Mouse (Mus musculus) cerebellum, postnatal 14 days (tissue): Measurements from ENCODE around the gene Ifit3.
"Not testable (repeated sequence)": the region's sequence is repeated elsewhere in the genome, so short reads cannot be mapped to it uniquely, and the experiment has no call there.

Experiments
- DNase-seq, 2 experiments: peaks; one replicate each; pipeline ENCODE4 v3.0.0; 2021; ENCODE audit warnings: mixed read lengths in 2 of 2

Ifit3 gene

GRCm38 (mm10) chr19:34593456-34593855 is 10.1 kb downstream of the Ifit3 start:
- no peak for DNase-seq

- not testable (repeated sequence) for DNase-seq
These were observed 11.2 kb downstream of the Ifit3 start for GRCm38 (mm10) chr19:34594523-34594922.

- peak in 1 of 2 experiments; percentile 10 for DNase-seq
These were observed 13.5 kb downstream of the Ifit3 start for GRCm38 (mm10) chr19:34596811-34597210.

- DNase-seq: peak; percentile 76 to 89
These were observed 15.0 kb downstream of the Ifit3 start for GRCm38 (mm10) chr19:34598341-34598740.

- DNase-seq: not testable (repeated sequence)
These were observed 15.9 kb downstream of the Ifit3 start for GRCm38 (mm10) chr19:34599250-34599649.

GRCm38 (mm10) chr19:34601888-34602287 is 18.6 kb downstream of the Ifit3 start, which contains the start of gene Ifit1bl1:
TSS of gene Ifit1bl1 (minus strand) at chr19:34601956.
- DNase-seq: not testable (repeated sequence)

- DNase-seq: no peak
These were observed 22.1 kb downstream of the Ifit3 start for GRCm38 (mm10) chr19:34605472-34605871.

GRCm38 (mm10) chr19:34607237-34608051 is 24.1 kb downstream of the Ifit3 start, which contains the start of gene Ifit3b:
TSS of gene Ifit3b (plus strand) at chr19:34607970.
- DNase-seq: not testable (repeated sequence)

GRCm38 (mm10) chr19:34610118-34610517 is 26.8 kb downstream of the Ifit3 start:
- not testable (repeated sequence) for DNase-seq

GRCm38 (mm10) chr19:34612243-34613001 is 29.1 kb downstream of the Ifit3 start:
- DNase-seq: not testable (repeated sequence)

GRCm38 (mm10) chr19:34620871-34621270 is 37.5 kb downstream of the Ifit3 start:
- DNase-seq: no peak

GRCm38 (mm10) chr19:34623781-34624180 is 40.5 kb downstream of the Ifit3 start:
- no peak for DNase-seq

GRCm38 (mm10) chr19:34624663-34625062 is 41.3 kb downstream of the Ifit3 start:
- no peak for DNase-seq

GRCm38 (mm10) chr19:34627496-34627895 is 44.2 kb downstream of the Ifit3 start:
- DNase-seq: no peak

GRCm38 (mm10) chr19:34631487-34631886 is 48.2 kb downstream of the Ifit3 start:
- DNase-seq: no peak

GRCm38 (mm10) chr19:34633484-34633883 is 50.2 kb downstream of the Ifit3 start:
- DNase-seq: no peak

GRCm38 (mm10) chr19:34636933-34637557 is 53.7 kb downstream of the Ifit3 start:
- peak; percentile 45 to 59 for DNase-seq
